Mouse (Mus musculus): ENCODE data around the gene Mllt6. TPM values are rescaled to one million over a fixed set of nuclear protein-coding genes. Genes with fewer than 3 reads are reported as not detected.

Gene Mllt6
- total and polyA plus RNA-seq, 3 experiments: 24.3 to 55.6 (median 43.0) TPM

DNA sequence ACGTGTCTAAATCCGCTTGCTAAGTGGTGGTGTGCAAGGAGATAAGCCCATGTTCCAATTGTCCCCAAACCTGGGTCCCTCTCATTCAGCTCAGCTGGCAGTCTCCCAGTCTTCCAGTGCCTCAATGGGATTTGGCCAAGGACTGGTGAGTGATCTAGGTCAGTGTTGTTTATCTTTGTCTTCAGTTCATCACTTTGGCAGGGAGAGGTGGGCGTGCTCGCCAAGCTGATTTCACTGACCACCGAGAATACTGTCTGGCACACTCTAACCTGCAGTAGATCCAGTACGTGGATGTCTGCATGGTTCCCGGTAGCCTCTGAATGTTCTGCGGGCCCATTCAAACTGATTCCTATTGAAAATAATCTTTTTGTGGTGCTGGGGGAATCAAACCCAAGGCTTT is 50.7 kb downstream of the Mllt6 start:
- peaks cover 4% of the 10 kb centered on the region for H3K9me3 ChIP-seq (replicated peaks; ENCODE audit: low read length)
- H3K36me3 ChIP-seq (replicated peaks in 1 of 2; ENCODE audit: control insufficient read depth in 1 of 2, insufficient read depth in 1 of 2, low read length in 1 of 2): peaks cover 44 to 77% of the 10 kb centered on the region in 2 experiments
- no peaks in the 10 kb centered on the region for H3K27me3 ChIP-seq (replicated peaks)
- dilution Hi-C loops (cut with MboI; ENCODE audit: extremely low pct_ligation_motif_present, extremely low pct_unique_long_range_greater_than_20kb, low sequenced_read_pairs): no loop called here
- no peak overlapping the region for H3K4me2 ChIP-seq (ENCODE audit: insufficient read depth, low read depth, poor library complexity, severe bottlenecking)
- no peak for DNase-seq (ENCODE audit: extremely low read depth)
- H3K4me3 ChIP-seq (replicated peaks in 1 of 3; ENCODE audit: low read depth in 2 of 3, low read length in 2 of 3, poor library complexity in 1 of 3): no peak overlapping the region
- no peaks in the 10 kb centered on the region for H3K79me2 ChIP-seq (replicated peaks; ENCODE audit: control insufficient read depth, extremely low read depth, insufficient read depth, poor library complexity, severe bottlenecking)
- peaks cover 14 to 38% of the 10 kb centered on the region in 2 experiments for H3K4me1 ChIP-seq (ENCODE audit: control insufficient read depth in 1 of 2, insufficient read depth in 2 of 2)
- no peak overlapping the region for H3K9ac ChIP-seq (ENCODE audit: insufficient read depth, low read depth)
- TF ChIP-seq POLR2AphosphoS2 (IDR thresholded peaks at IDR 0.05; ENCODE audit: low read depth, low read length): peak; percentile 56; the same call in 1 of the 2 replicates
- no peak for TF ChIP-seq NRF1 (IDR thresholded peaks at IDR 0.05; ENCODE audit: low read depth, low read length)
- no peak for TF ChIP-seq MAFK (IDR thresholded peaks at IDR 0.05; ENCODE audit: insufficient replicate concordance, low read length)
- in situ Hi-C loops (cut with MboI; ENCODE audit: low pct_ligation_motif_present, low pct_unique_long_range_greater_than_20kb, low sequenced_read_pairs): no loop called here
- H3K27ac ChIP-seq (ENCODE audit: insufficient read depth, low read depth): peak overlapping the region; percentile 17; the same call in 1 of the 2 replicates

DNA sequence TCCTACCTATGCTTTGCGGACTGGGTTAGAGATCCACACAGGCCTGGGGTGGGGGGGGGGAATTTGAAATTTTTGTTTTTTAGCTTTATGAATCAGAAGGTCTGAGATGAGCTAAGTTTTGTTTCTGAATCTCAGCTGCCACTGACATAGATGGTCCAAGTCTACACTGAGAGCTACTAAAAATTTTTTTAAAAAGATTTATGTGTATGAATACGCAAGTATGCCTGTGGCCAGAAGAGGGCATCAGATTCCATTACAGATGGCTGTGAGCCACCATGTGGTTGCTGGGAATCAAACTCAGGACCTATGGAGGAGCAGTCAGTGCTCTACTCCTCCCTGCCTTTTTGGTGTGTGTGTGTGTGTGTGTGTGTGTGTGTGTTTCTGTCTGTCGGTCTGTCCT is 51.1 kb downstream of the Mllt6 start:
- peaks cover 43 to 77% of the 10 kb centered on the region in 2 experiments for H3K36me3 ChIP-seq (replicated peaks in 1 of 2; ENCODE audit: control insufficient read depth in 1 of 2, insufficient read depth in 1 of 2, low read length in 1 of 2)
- dilution Hi-C loops (cut with MboI; ENCODE audit: extremely low pct_ligation_motif_present, extremely low pct_unique_long_range_greater_than_20kb, low sequenced_read_pairs): no loop called here
- in situ Hi-C loops (cut with MboI; ENCODE audit: low pct_ligation_motif_present, low pct_unique_long_range_greater_than_20kb, low sequenced_read_pairs): no loop called here

DNA sequence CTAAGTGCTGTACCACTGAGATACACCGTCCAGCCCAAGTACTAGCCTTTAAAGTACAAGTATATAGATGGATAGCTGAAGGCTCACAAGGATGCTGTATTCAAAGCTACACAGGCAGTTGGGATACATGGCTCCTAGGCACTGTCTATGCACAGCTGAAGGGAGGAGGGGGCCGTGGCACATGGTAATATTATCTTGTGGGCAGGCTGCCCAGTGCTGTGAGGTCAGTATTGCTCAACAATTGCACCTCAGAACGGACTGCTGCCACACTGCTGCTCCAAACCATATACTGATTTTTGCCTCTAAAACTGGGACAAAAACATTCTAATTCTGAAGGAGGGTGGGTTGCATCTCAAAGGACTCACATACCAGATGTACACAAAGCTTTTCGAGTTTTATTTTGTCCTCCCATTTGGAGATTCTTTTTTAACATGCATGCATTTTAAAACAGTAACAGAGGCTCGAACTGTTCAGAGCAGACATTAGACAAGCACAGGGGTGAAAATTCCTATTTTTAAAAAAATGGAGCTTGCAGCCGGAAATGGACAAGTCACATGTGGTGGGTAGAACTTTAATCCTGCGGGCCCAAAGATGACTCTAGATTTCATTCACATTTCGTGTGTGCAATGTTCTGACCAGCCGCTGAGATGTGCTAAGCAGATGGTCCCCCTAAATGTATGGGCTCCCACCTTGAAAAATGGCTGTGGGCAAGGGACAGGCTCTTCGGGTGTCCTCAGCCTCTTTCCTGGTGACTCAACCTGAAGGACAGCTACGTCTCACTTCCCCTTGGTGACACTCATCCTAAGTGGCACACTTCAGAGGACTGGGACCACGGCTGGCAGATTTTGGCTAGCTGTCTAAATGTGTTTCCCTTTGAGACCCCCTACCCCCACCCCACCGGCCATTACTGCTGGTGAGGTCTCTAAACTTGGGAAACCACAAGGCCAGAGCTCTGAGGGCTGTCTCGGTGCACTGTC is 51.9 kb downstream of the Mllt6 start:
- dilution Hi-C loops (cut with MboI; ENCODE audit: extremely low pct_ligation_motif_present, extremely low pct_unique_long_range_greater_than_20kb, low sequenced_read_pairs) (no loop called here), in situ Hi-C loops (cut with MboI; ENCODE audit: low pct_ligation_motif_present, low pct_unique_long_range_greater_than_20kb, low sequenced_read_pairs) (no loop called here)
- no peaks in the 10 kb centered on the region for H3K79me2 ChIP-seq (replicated peaks; ENCODE audit: control insufficient read depth, extremely low read depth, insufficient read depth, poor library complexity, severe bottlenecking)
- H3K4me2 ChIP-seq (ENCODE audit: insufficient read depth, low read depth, poor library complexity, severe bottlenecking): peak overlapping the region; percentile 39
- peaks cover 49 to 83% of the 10 kb centered on the region in 2 experiments for H3K36me3 ChIP-seq (replicated peaks in 1 of 2; ENCODE audit: control insufficient read depth in 1 of 2, insufficient read depth in 1 of 2, low read length in 1 of 2)
- DNase-seq (ENCODE audit: extremely low read depth): no peak
- H3K4me1 ChIP-seq (ENCODE audit: control insufficient read depth in 1 of 2, insufficient read depth in 2 of 2): peaks cover 19 to 48% of the 10 kb centered on the region in 2 experiments
- peak overlapping the region; percentile 55 for H3K27ac ChIP-seq (ENCODE audit: insufficient read depth, low read depth)
- no peak overlapping the region for H3K4me3 ChIP-seq (replicated peaks in 1 of 3; ENCODE audit: low read depth in 2 of 3, low read length in 2 of 3, poor library complexity in 1 of 3)
- H3K9ac ChIP-seq (ENCODE audit: insufficient read depth, low read depth): peak overlapping the region; percentile 42
- H3K27me3 ChIP-seq (replicated peaks): no peaks in the 10 kb centered on the region
- H3K9me3 ChIP-seq (replicated peaks; ENCODE audit: low read length): peaks cover 4% of the 10 kb centered on the region
- 0 out of 2 replicates have a peak, but pooled peaks have one; percentile 18 for TF ChIP-seq JUND (conservative IDR thresholded peaks at IDR 0.05; ENCODE audit: low read depth, low read length)
- no peak for TF ChIP-seq NELFE (IDR thresholded peaks at IDR 0.05; ENCODE audit: low read depth, low read length)
- no peak for TF ChIP-seq CTCF (conservative IDR thresholded peaks at IDR 0.05 in 1 of 2, IDR thresholded peaks at IDR 0.05 in 1 of 2; ENCODE audit: low read depth in 2 of 2, low read length in 2 of 2)
- TF ChIP-seq ZC3H11A (IDR thresholded peaks at IDR 0.05; ENCODE audit: low read depth, low read length): no peak
- TF ChIP-seq HCFC1 (IDR thresholded peaks at IDR 0.05; ENCODE audit: low read depth, low read length): no peak
- no peak for TF ChIP-seq ETS1 (conservative IDR thresholded peaks at IDR 0.05; ENCODE audit: low read depth, low read length)
- no peak for TF ChIP-seq RAD21 (IDR thresholded peaks at IDR 0.05; ENCODE audit: low read depth, low read length)
- no peak for TF ChIP-seq TBP (conservative IDR thresholded peaks at IDR 0.05; ENCODE audit: low read depth, low read length)
- TF ChIP-seq MAZ (IDR thresholded peaks at IDR 0.05; ENCODE audit: low read depth, low read length): no peak
- TF ChIP-seq MEF2A (IDR thresholded peaks at IDR 0.05; ENCODE audit: borderline replicate concordance, low read depth, low read length): peak; percentile 38; the same call in 1 of the 2 replicates
- peak; percentile 80 for TF ChIP-seq EP300 (IDR thresholded peaks at IDR 0.05; ENCODE audit: low read length)
- TF ChIP-seq POLR2AphosphoS2 (IDR thresholded peaks at IDR 0.05; ENCODE audit: low read depth, low read length): no peak
- no peak for TF ChIP-seq E2F4 (IDR thresholded peaks at IDR 0.05; ENCODE audit: insufficient replicate concordance, low read depth, low read length)
- no peak for TF ChIP-seq MAFK (IDR thresholded peaks at IDR 0.05; ENCODE audit: insufficient replicate concordance, low read length)
- TF ChIP-seq KAT2A (IDR thresholded peaks at IDR 0.05; ENCODE audit: insufficient replicate concordance, low read length): no peak
- no peak for TF ChIP-seq SMC3 (IDR thresholded peaks at IDR 0.05; ENCODE audit: low read depth, low read length)
- 0 out of 2 replicates have a peak, but pooled peaks have one; percentile 9 for TF ChIP-seq CHD2 (IDR thresholded peaks at IDR 0.05; ENCODE audit: low read length)
- TF ChIP-seq PAX5 (IDR thresholded peaks at IDR 0.05; ENCODE audit: low read length): no peak

More for the DNA sequence above, 51.1 kb downstream of the Mllt6 start:
- Histone ChIP-seq H3K9ac (ENCODE audit: insufficient read depth, low read depth) (no peak overlapping the region), H3K4me1 (ENCODE audit: control insufficient read depth in 1 of 2, insufficient read depth in 2 of 2) (peaks cover 18 to 42% of the 10 kb centered on the region in 2 experiments), H3K4me3 (replicated peaks in 1 of 3; ENCODE audit: low read depth in 2 of 3, low read length in 2 of 3, poor library complexity in 1 of 3) (no peak overlapping the region), H3K27ac (ENCODE audit: insufficient read depth, low read depth) (0 out of 2 replicates have a peak overlapping the region, but pooled peaks have one; percentile 18), H3K9me3 (replicated peaks; ENCODE audit: low read length) (peaks cover 4% of the 10 kb centered on the region), H3K4me2 (ENCODE audit: insufficient read depth, low read depth, poor library complexity, severe bottlenecking) (no peak overlapping the region), H3K27me3 (replicated peaks) (no peaks in the 10 kb centered on the region), H3K79me2 (replicated peaks; ENCODE audit: control insufficient read depth, extremely low read depth, insufficient read depth, poor library complexity, severe bottlenecking) (no peaks in the 10 kb centered on the region)
- DNase-seq (ENCODE audit: extremely low read depth): no peak
- TF ChIP-seq CTCF (conservative IDR thresholded peaks at IDR 0.05 in 1 of 2, IDR thresholded peaks at IDR 0.05 in 1 of 2; ENCODE audit: low read depth in 2 of 2, low read length in 2 of 2): peak; percentile 11 to 60; a peak in 3 of 4 replicates
- TF ChIP-seq POLR2AphosphoS2 (IDR thresholded peaks at IDR 0.05; ENCODE audit: low read depth, low read length): peak; percentile 64; the same call in 1 of the 2 replicates
- no peak for TF ChIP-seq MAFK (IDR thresholded peaks at IDR 0.05; ENCODE audit: insufficient replicate concordance, low read length)
- TF ChIP-seq MYC (IDR thresholded peaks at IDR 0.05; ENCODE audit: low read depth, low read length): peak; percentile 41; the same call in 1 of the 2 replicates
- no peak for TF ChIP-seq SIN3A (IDR thresholded peaks at IDR 0.05; ENCODE audit: low read length)
- TF ChIP-seq RAD21 (IDR thresholded peaks at IDR 0.05; ENCODE audit: low read depth, low read length): peak; percentile 24
- 0 out of 2 replicates have a peak, but pooled peaks have one; percentile 5 for TF ChIP-seq SMC3 (IDR thresholded peaks at IDR 0.05; ENCODE audit: low read depth, low read length)
- no peak for TF ChIP-seq MAX (IDR thresholded peaks at IDR 0.05; ENCODE audit: low read length)
